ENCODE assay signal across 8 mouse cellular contexts in the genomic region with DNA sequence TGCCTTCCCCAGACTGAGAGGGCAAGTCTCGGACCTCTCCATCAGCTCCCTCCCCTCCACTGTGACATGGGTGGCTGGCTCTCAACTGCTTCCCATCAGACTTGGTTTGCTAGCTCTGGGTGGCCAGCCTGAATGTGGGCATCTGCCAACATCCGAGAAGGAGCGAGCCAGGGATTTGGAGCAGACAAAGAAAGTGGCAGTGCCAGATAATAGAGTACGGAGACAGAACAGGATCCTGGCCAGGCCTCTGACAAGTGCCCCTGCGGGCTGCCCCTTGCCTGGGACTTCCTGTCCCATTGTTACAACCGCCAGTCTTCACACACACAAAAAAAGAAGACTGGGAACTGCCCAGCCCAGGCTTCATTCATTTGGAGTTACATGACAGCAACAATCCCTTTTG.
DNase-seq lines count a peak whose midpoint lies in the region; ATAC-seq lines count a peak whose summit lies in the region.

No protein-coding gene starts in this region.

- H3K9me3 ChIP-seq in forebrain, embryonic 13.5 days (replicated peaks), result no peaks in the 10 kb centered on the region
- no peaks in the 10 kb centered on the region for H3K9me3 ChIP-seq in liver, embryonic 11.5 days (ENCODE audit: control insufficient read depth, low read length)

- H3K27ac ChIP-seq in forebrain, embryonic 13.5 days, result peak overlapping the region; percentile 57
- no peak overlapping the region for H3K27ac ChIP-seq in liver, embryonic 11.5 days (ENCODE audit: low read depth, low read length)

- no peaks in the 10 kb centered on the region for H3K36me3 ChIP-seq in forebrain, embryonic 13.5 days (ENCODE audit: poor library complexity, severe bottlenecking)
- no peaks in the 10 kb centered on the region for H3K36me3 ChIP-seq in liver, embryonic 11.5 days (ENCODE audit: control insufficient read depth, insufficient read depth, low read length)

- no peaks in the 10 kb centered on the region for H3K27me3 ChIP-seq in forebrain, embryonic 13.5 days
- no peaks in the 10 kb centered on the region for H3K27me3 ChIP-seq in liver, embryonic 11.5 days (replicated peaks; ENCODE audit: control insufficient read depth, insufficient read depth, low read length)

- H3K9ac ChIP-seq in forebrain, embryonic 13.5 days, result no peak overlapping the region
- H3K9ac ChIP-seq in liver, embryonic 11.5 days (ENCODE audit: low read depth, low read length), result no peak overlapping the region

- DNase-seq in retina, postnatal 1 day, result peak; percentile 45
- no peak for DNase-seq in retina, embryonic 14.5 days (ENCODE audit: low spot score)
- peak; percentile 70 for DNase-seq in heart, postnatal 4 days
- DNase-seq in lung, postnatal 25 days (ENCODE audit: low spot score), result peak; percentile 37
- DNase-seq in kidney, adult 11 months, result no peak
- no peak for DNase-seq in liver, embryonic 11.5 days (ENCODE audit: low spot score)
- no peak for DNase-seq in adrenal gland, postnatal 25 days

- peak; percentile 86 for ATAC-seq in forebrain, embryonic 13.5 days
- ATAC-seq in liver, embryonic 11.5 days (replicated peaks; ENCODE audit: low FRiP score), result no peak

- no peak overlapping the region for H3K4me3 ChIP-seq in forebrain, embryonic 13.5 days
- no peak overlapping the region for H3K4me3 ChIP-seq in liver, embryonic 11.5 days (ENCODE audit: low read depth, low read length)

- 6% methylated on average over 6 of the region's 6 CpGs for WGBS in forebrain, embryonic 13.5 days
- 57% methylated on average over 6 of the region's 6 CpGs for WGBS in liver, embryonic 11.5 days

- peaks cover 12% of the 10 kb centered on the region for H3K4me1 ChIP-seq in forebrain, embryonic 13.5 days
- no peaks in the 10 kb centered on the region for H3K4me1 ChIP-seq in liver, embryonic 11.5 days (replicated peaks; ENCODE audit: control insufficient read depth, insufficient read depth, low read length)

- no peak overlapping the region for H3K4me2 ChIP-seq in forebrain, embryonic 13.5 days
- no peak overlapping the region for H3K4me2 ChIP-seq in liver, embryonic 11.5 days

Comparison
In these comparisons a context has a peak if more than half of its experiments do, and no peak if none do; other contexts are left out.
1. DNase-seq: peak in retina, postnatal 1 day (single experiment), heart, postnatal 4 days (single experiment) and lung, postnatal 25 days (single experiment); none in retina, embryonic 14.5 days (single experiment), kidney, adult 11 months (single experiment), liver, embryonic 11.5 days (single experiment) and adrenal gland, postnatal 25 days (single experiment).